Mouse (Mus musculus) lung, postnatal 0 days (tissue): ENCODE data around the gene Cyp2b10. TPM values are rescaled to one million over a fixed set of nuclear protein-coding genes. Genes with fewer than 3 reads are reported as not detected.

Experiments used
- ATAC-seq: fragments of 200-750 bp; cut with Nextera tagmentation; 2 replicates; pipeline ENCODE4 v1.8.0; 2017; ENCODE audit warnings: moderate library complexity
- DNase-seq: peaks from one replicate; pipeline ENCODE4 v3.0.0-alpha.2; 2016; ENCODE audit warnings: low spot score
- H3K27ac ChIP-seq: fragments of 300-500 bp; sonication (generic); 2 replicates; pipeline ENCODE4 v1.5.1; 2014; ENCODE audit warnings: antibody characterized with exemption, mild to moderate bottlenecking, low read length, mixed read lengths
- H3K27me3 ChIP-seq: fragments of 300-500 bp; sonication (generic); replicated peaks from 2 replicates; pipeline ENCODE4 v1.6.1; 2014; ENCODE audit warnings: low read length, mixed read lengths; ENCODE audit not compliant: insufficient read depth
- H3K36me3 ChIP-seq: fragments of 300-500 bp; sonication (generic); 2 replicates; pipeline ENCODE4 v1.6.1; 2014; ENCODE audit warnings: low read length, mixed read lengths; ENCODE audit not compliant: insufficient read depth
- H3K4me1 ChIP-seq: fragments of 300-500 bp; sonication (generic); 2 replicates; pipeline ENCODE4 v1.6.1; 2014; ENCODE audit warnings: antibody characterized with exemption, low read depth, low read length, mixed read lengths; ENCODE audit not compliant: insufficient read depth
- H3K4me2 ChIP-seq: fragments of 300-500 bp; sonication (generic); replicated peaks from 2 replicates; pipeline ENCODE4 v1.6.1; 2014; ENCODE audit warnings: low read depth, mild to moderate bottlenecking, low read length, moderate library complexity, mixed read lengths
- H3K4me3 ChIP-seq: fragments of 300-500 bp; sonication (generic); 2 replicates; pipeline ENCODE4 v1.5.1; 2014; ENCODE audit warnings: low read depth, low read length
- H3K9ac ChIP-seq: fragments of 300-500 bp; sonication (generic); replicated peaks from 2 replicates; pipeline ENCODE4 v1.6.1; 2014; ENCODE audit warnings: low read depth, mild to moderate bottlenecking
- H3K9me3 ChIP-seq: fragments of 300-500 bp; sonication (generic); 2 replicates; pipeline ENCODE4 v1.6.1; 2016; ENCODE audit warnings: low read length, mixed read lengths
- CTCF ChIP-seq: IDR thresholded peaks from 2 replicates; pipeline ENCODE4 v1.5.1; 2016; ENCODE audit warnings: antibody characterized with exemption, mild to moderate bottlenecking
- EP300 ChIP-seq: IDR thresholded peaks from 2 replicates; pipeline ENCODE4 v1.6.1; 2016; ENCODE audit warnings: antibody characterized with exemption, mild to moderate bottlenecking, control low read depth
- WGBS: fragments of 180-500 bp; shearing (Covaris S2); extraction: QIAGEN DNeasy Blood & Tissue Kit; methylation state at CpG from one replicate; pipeline ENCODE4 v1.1.7; 2014; 5-methylcytosine and 5-hydroxymethylcytosine counted together
- polyA plus RNA-seq: library from polyadenylated mRNA; unstranded; fragments of >200 nt; fragmentation: Nextera tagmentation; extraction: Ambion mirVana; gene quantifications from 2 replicates; pipeline ENCODE4 v1.2.1, GENCODE M21; 2015

Cyp2b10 gene
- polyA plus RNA-seq, 1 experiment from 2014 or later, result 8.3 TPM

- no peak for ATAC-seq
- Histone ChIP-seq H3K4me1 (no peaks in the 10 kb centered on the region), H3K4me2 (no peak overlapping the region), H3K27ac (no peak overlapping the region), H3K9me3 (no peaks in the 10 kb centered on the region), H3K36me3 (no peaks in the 10 kb centered on the region), H3K9ac (no peak overlapping the region), H3K4me3 (no peak overlapping the region), H3K27me3 (no peaks in the 10 kb centered on the region)
- no peak for TF ChIP-seq CTCF
- no peak for TF ChIP-seq EP300
- DNase-seq, result no peak
- 77% methylated on average over 3 of the region's 3 CpGs for WGBS
Observed at GRCm38 (mm10) chr7:25887758-25888157, 9.7 kb upstream of the Cyp2b10 start.

GRCm38 (mm10) chr7:25893159-25893558 lies 4.3 kb upstream of the Cyp2b10 start:
- no peaks in the 10 kb centered on the region for H3K36me3 ChIP-seq
- ATAC-seq, result no peak
- H3K4me1 ChIP-seq, result no peaks in the 10 kb centered on the region
- H3K9me3 ChIP-seq, result no peaks in the 10 kb centered on the region
- H3K4me2 ChIP-seq, result no peak overlapping the region
- H3K27me3 ChIP-seq, result no peaks in the 10 kb centered on the region
- no peak overlapping the region for H3K4me3 ChIP-seq
- no peak for DNase-seq
- no peak overlapping the region for H3K9ac ChIP-seq
- no peak overlapping the region for H3K27ac ChIP-seq
- 78% methylated on average over 5 of the region's 5 CpGs for WGBS
- TF ChIP-seq CTCF, result no peak
- no peak for TF ChIP-seq EP300

GRCm38 (mm10) chr7:25895162-25895561 lies 2.3 kb upstream of the Cyp2b10 start:
- Histone ChIP-seq H3K9me3 (no peaks in the 10 kb centered on the region), H3K36me3 (no peaks in the 10 kb centered on the region), H3K4me3 (no peak overlapping the region), H3K27me3 (no peaks in the 10 kb centered on the region), H3K4me1 (no peaks in the 10 kb centered on the region), H3K27ac (no peak overlapping the region), H3K9ac (no peak overlapping the region), H3K4me2 (no peak overlapping the region)
- no peak for DNase-seq
- no peak for ATAC-seq
- no peak for TF ChIP-seq CTCF
- TF ChIP-seq EP300, result no peak
- WGBS, result 59% methylated on average over 1 of the region's 1 CpGs

- no peak overlapping the region for H3K4me2 ChIP-seq
- H3K9ac ChIP-seq, result no peak overlapping the region
- ATAC-seq (no peak), DNase-seq (no peak)
- no peak for TF ChIP-seq CTCF
- no peak for TF ChIP-seq EP300
- no peak overlapping the region for H3K4me3 ChIP-seq
- H3K27me3 ChIP-seq, result no peaks in the 10 kb centered on the region
- H3K4me1 ChIP-seq, result peaks cover 3% of the 10 kb centered on the region; the same call in 1 of the 2 replicates
- H3K36me3 ChIP-seq, result no peaks in the 10 kb centered on the region
- no peaks in the 10 kb centered on the region for H3K9me3 ChIP-seq
- no peak overlapping the region for H3K27ac ChIP-seq
- 87% methylated on average over 7 of the region's 7 CpGs for WGBS
Observed at GRCm38 (mm10) chr7:25898064-25898463, 644 bp downstream of the Cyp2b10 start.

- peaks cover 3% of the 10 kb centered on the region; the same call in 1 of the 2 replicates for H3K4me1 ChIP-seq
- no peak overlapping the region for H3K4me2 ChIP-seq
- no peaks in the 10 kb centered on the region for H3K9me3 ChIP-seq
- H3K9ac ChIP-seq, result no peak overlapping the region
- ATAC-seq (peak; percentile 90), DNase-seq (peak; percentile 95)
- no peaks in the 10 kb centered on the region for H3K36me3 ChIP-seq
- no peaks in the 10 kb centered on the region for H3K27me3 ChIP-seq
- TF ChIP-seq EP300, result peak; percentile 99
- TF ChIP-seq CTCF, result no peak
- no peak overlapping the region for H3K4me3 ChIP-seq
- H3K27ac ChIP-seq, result peak overlapping the region; percentile 79
- WGBS, result 12% methylated on average over 8 of the region's 8 CpGs
Observed at GRCm38 (mm10) chr7:25902061-25902690, 4.8 kb downstream of the Cyp2b10 start.

GRCm38 (mm10) chr7:25903156-25903555 lies 5.7 kb downstream of the Cyp2b10 start:
- no peaks in the 10 kb centered on the region for H3K9me3 ChIP-seq
- H3K27ac ChIP-seq, result no peak overlapping the region
- DNase-seq (peak; percentile 13), ATAC-seq (no peak)
- no peaks in the 10 kb centered on the region for H3K27me3 ChIP-seq
- TF ChIP-seq EP300, result no peak
- TF ChIP-seq CTCF, result peak; percentile 60
- no peak overlapping the region for H3K4me3 ChIP-seq
- WGBS, result 57% methylated on average over 14 of the region's 14 CpGs
- peaks cover 3% of the 10 kb centered on the region; the same call in 1 of the 2 replicates for H3K4me1 ChIP-seq
- no peak overlapping the region for H3K9ac ChIP-seq
- no peaks in the 10 kb centered on the region for H3K36me3 ChIP-seq
- H3K4me2 ChIP-seq, result no peak overlapping the region
